ENCODE assay signal across 17 mouse cellular contexts in genomic region chr6:134248720-134249119, GRCm38 (mm10).
DNase-seq lines count a peak whose midpoint lies in the region; ATAC-seq lines count a peak whose summit lies in the region.
"Had no signal": no experiment of that assay in that cellular context is flagged by ENCODE, and none has a peak within 500 bp of the region (broad histone marks: within the 10 kb centered on the region; RNA-seq: fewer than 3 reads in every experiment).

No protein-coding gene starts in this region.

- 0 out of 2 replicates have a peak, but pooled peaks cover 4% of the 10 kb centered on the region for H3K4me1 ChIP-seq in forebrain, embryonic 13.5 days
- H3K4me1 ChIP-seq in forebrain, embryonic 10.5 days = 0 out of 2 replicates have a peak, but pooled peaks cover 3% of the 10 kb centered on the region
- H3K4me1 ChIP-seq in hindbrain, embryonic 16.5 days (ENCODE audit: control insufficient read depth, insufficient read depth, low read depth, low read length) = no peaks in the 10 kb centered on the region
- H3K4me1 ChIP-seq: embryonic facial prominence, embryonic 12.5 days had no signal

- no peak overlapping the region; the same call in 1 of the 2 replicates for H3K27ac ChIP-seq in forebrain, embryonic 13.5 days
- H3K27ac ChIP-seq in forebrain, embryonic 10.5 days = no peak overlapping the region
- no peak overlapping the region for H3K27ac ChIP-seq in hindbrain, embryonic 16.5 days (ENCODE audit: low read depth, low read length)
- H3K27ac ChIP-seq: embryonic facial prominence, embryonic 12.5 days; heart, embryonic 13.5 days; limb, embryonic 12.5 days; macrophage had no signal

- no peak overlapping the region for H3K9ac ChIP-seq in forebrain, embryonic 13.5 days
- H3K9ac ChIP-seq in hindbrain, embryonic 16.5 days (ENCODE audit: low read depth, low read length) = no peak overlapping the region
- H3K9ac ChIP-seq: embryonic facial prominence, embryonic 12.5 days; heart, embryonic 13.5 days; limb, embryonic 12.5 days had no signal

- H3K27me3 ChIP-seq in forebrain, embryonic 13.5 days = no peaks in the 10 kb centered on the region
- H3K27me3 ChIP-seq in forebrain, embryonic 10.5 days (ENCODE audit: poor library complexity, severe bottlenecking) = no peaks in the 10 kb centered on the region
- H3K27me3 ChIP-seq in hindbrain, embryonic 16.5 days (replicated peaks; ENCODE audit: control insufficient read depth, insufficient read depth, low read length) = no peaks in the 10 kb centered on the region
- H3K27me3 ChIP-seq: embryonic facial prominence, embryonic 12.5 days; heart, embryonic 13.5 days; limb, embryonic 12.5 days had no signal

- H3K36me3 ChIP-seq in forebrain, embryonic 13.5 days (ENCODE audit: poor library complexity, severe bottlenecking) = peaks cover 28% of the 10 kb centered on the region
- peaks cover 58% of the 10 kb centered on the region for H3K36me3 ChIP-seq in forebrain, embryonic 10.5 days (replicated peaks)
- no peaks in the 10 kb centered on the region; the same call in 1 of the 2 replicates for H3K36me3 ChIP-seq in hindbrain, embryonic 16.5 days (ENCODE audit: control insufficient read depth, insufficient read depth, low read length)

- H3K9me3 ChIP-seq in forebrain, embryonic 13.5 days (replicated peaks) = no peaks in the 10 kb centered on the region
- no peaks in the 10 kb centered on the region; the same call in 1 of the 2 replicates for H3K9me3 ChIP-seq in forebrain, embryonic 10.5 days
- no peaks in the 10 kb centered on the region for H3K9me3 ChIP-seq in hindbrain, embryonic 16.5 days (ENCODE audit: control insufficient read depth, low read length)
- H3K9me3 ChIP-seq: embryonic facial prominence, embryonic 12.5 days; heart, embryonic 13.5 days; limb, embryonic 12.5 days had no signal

- peak; percentile 38; the same call in 1 of the 2 replicates for ATAC-seq in forebrain, embryonic 13.5 days
- ATAC-seq in hindbrain, embryonic 16.5 days = peak; percentile 34; the same call in 1 of the 2 replicates
- ATAC-seq: inflammation-experienced regulatory T-cells, adult 6 months had no signal

- no peak for DNase-seq in forebrain, embryonic 10.5 days (ENCODE audit: extremely low spot score, low spot score)
- DNase-seq in ES-CJ7 (ENCODE audit: low read depth, low spot score) = peak; percentile 39
- DNase-seq in kidney, postnatal 10 days = peak; percentile 21
- DNase-seq in right cerebral cortex, postnatal 25 days = no peak
- DNase-seq in thymus, postnatal 10 days (ENCODE audit: low spot score in 2 of 2) = no peak
- no peak for DNase-seq in layer of hippocampus, adult 18-20 months (ENCODE audit: low spot score in 2 of 2)
- DNase-seq: adrenal gland, postnatal 10 days; cerebellum, postnatal 36 days; gastrocnemius, postnatal 25 days; thymus, adult 2 months had no signal

- 76% methylated on average over 19 of the region's 19 CpGs for WGBS in forebrain, embryonic 13.5 days
- 94% methylated on average over 19 of the region's 19 CpGs for WGBS in forebrain, embryonic 10.5 days
- 83% methylated on average over 19 of the region's 19 CpGs for WGBS in hindbrain, embryonic 16.5 days

- no peak overlapping the region for H3K4me2 ChIP-seq in forebrain, embryonic 13.5 days
- no peak overlapping the region for H3K4me2 ChIP-seq in hindbrain, embryonic 16.5 days (ENCODE audit: low read length)
- H3K4me2 ChIP-seq: embryonic facial prominence, embryonic 12.5 days; heart, embryonic 13.5 days; limb, embryonic 12.5 days had no signal

- no peak overlapping the region for H3K4me3 ChIP-seq in forebrain, embryonic 13.5 days
- H3K4me3 ChIP-seq in forebrain, embryonic 10.5 days = no peak overlapping the region
- no peak overlapping the region for H3K4me3 ChIP-seq in hindbrain, embryonic 16.5 days (ENCODE audit: low read length)
- H3K4me3 ChIP-seq: embryonic facial prominence, embryonic 12.5 days; heart, embryonic 13.5 days; limb, embryonic 12.5 days had no signal

Comparison
In these comparisons a context has a peak if more than half of its experiments do, and no peak if none do; other contexts are left out.
1. DNase-seq: peak in ES-CJ7 (single experiment) and kidney, postnatal 10 days (single experiment); none in forebrain, embryonic 10.5 days (single experiment), right cerebral cortex, postnatal 25 days (single experiment), thymus, postnatal 10 days (0 of 2) and layer of hippocampus, adult 18-20 months (0 of 2).